Mouse (Mus musculus) limb, embryonic 15.5 days (tissue): ENCODE measurements around the gene C1ql4. TPM values are rescaled to one million over a fixed set of nuclear protein-coding genes. Genes with fewer than 3 reads are reported as not detected.
A peak's percentile ranks its signal among the peaks of the same experiment; 100 is the strongest.

ENCODE experiments used
- ATAC-seq: fragments of 200-750 bp; cut with Nextera tagmentation; 2 replicates; pipeline ENCODE4 v1.8.0; 2017; ENCODE audit warnings: low read depth, moderate TSS enrichment; ENCODE audit not compliant: insufficient number of reproducible peaks, low FRiP score, low TSS enrichment
- H3K27ac ChIP-seq: fragments of 300-500 bp; sonication (generic); 2 replicates; pipeline ENCODE4 v1.5.1; 2015; ENCODE audit warnings: moderate library complexity, mild to moderate bottlenecking, inconsistent platforms
- H3K27me3 ChIP-seq: fragments of 300-500 bp; sonication (generic); 2 replicates; pipeline ENCODE4 v1.6.1; 2015; ENCODE audit warnings: inconsistent platforms
- H3K36me3 ChIP-seq: fragments of 300-500 bp; sonication (generic); 2 replicates; pipeline ENCODE4 v1.6.1; 2015; ENCODE audit warnings: inconsistent platforms
- H3K4me1 ChIP-seq: fragments of 300-500 bp; sonication (generic); 2 replicates; pipeline ENCODE4 v1.6.1; 2015; ENCODE audit warnings: inconsistent platforms
- H3K4me2 ChIP-seq: fragments of 300-500 bp; sonication (generic); 2 replicates; pipeline ENCODE4 v1.6.1; 2015; ENCODE audit warnings: mild to moderate bottlenecking, inconsistent platforms
- H3K4me3 ChIP-seq: fragments of 300-500 bp; sonication (generic); 2 replicates; pipeline ENCODE4 v1.5.1; 2015; ENCODE audit warnings: mild to moderate bottlenecking, inconsistent platforms
- H3K9ac ChIP-seq: fragments of 300-500 bp; sonication (generic); 2 replicates; pipeline ENCODE4 v1.6.1; 2015; ENCODE audit warnings: inconsistent platforms
- H3K9me3 ChIP-seq: fragments of 300-500 bp; sonication (generic); 2 replicates; pipeline ENCODE4 v1.6.1; 2016; ENCODE audit warnings: inconsistent platforms
- WGBS: fragments of 180-500 bp; shearing (Covaris S2); methylation state at CpG from one replicate; pipeline ENCODE4 v1.1.7; 2015; 5-methylcytosine and 5-hydroxymethylcytosine counted together
- polyA plus RNA-seq: library from polyadenylated mRNA; unstranded; fragments of >200 nt; fragmentation: Nextera tagmentation; extraction: Ambion mirVana; gene quantifications from 2 replicates; pipeline ENCODE4 v1.2.1, GENCODE M21; 2015

The C1ql4 gene
- polyA plus RNA-seq, 1 experiment from 2014 or later, result not detected

- H3K27ac ChIP-seq, result no peak overlapping the region
- H3K36me3 ChIP-seq, result no peaks in the 10 kb centered on the region
- no peaks in the 10 kb centered on the region for H3K9me3 ChIP-seq
- no peaks in the 10 kb centered on the region for H3K27me3 ChIP-seq
- no peak overlapping the region for H3K4me3 ChIP-seq
- 0 out of 2 replicates have a peak, but pooled peaks cover 5% of the 10 kb centered on the region for H3K4me1 ChIP-seq
- no peak overlapping the region for H3K4me2 ChIP-seq
- WGBS, result 86% methylated on average over 7 of the region's 7 CpGs
- no peak overlapping the region for H3K9ac ChIP-seq
- ATAC-seq, result no peak
Observed at GRCm38 (mm10) chr15:99115065-99115423, 27.4 kb upstream of the C1ql4 start.

- no peak for ATAC-seq
Observed at GRCm38 (mm10) chr15:99114312-99115064, 26.9 kb upstream of the C1ql4 start.

GRCm38 (mm10) chr15:99113396-99113975 lies 25.9 kb upstream of the C1ql4 start:
- H3K9ac ChIP-seq, result no peak overlapping the region
- 0 out of 2 replicates have a peak, but pooled peaks cover 5% of the 10 kb centered on the region for H3K4me1 ChIP-seq
- peak overlapping the region; percentile 11; the same call in 1 of the 2 replicates for H3K4me2 ChIP-seq
- H3K4me3 ChIP-seq, result 0 out of 2 replicates have a peak overlapping the region, but pooled peaks have one; percentile 2
- ATAC-seq, result no peak
- no peaks in the 10 kb centered on the region for H3K36me3 ChIP-seq
- WGBS, result 4% methylated on average over 9 of the region's 9 CpGs
- no peak overlapping the region for H3K27ac ChIP-seq
- no peaks in the 10 kb centered on the region for H3K27me3 ChIP-seq
- H3K9me3 ChIP-seq, result no peaks in the 10 kb centered on the region

More at GRCm38 (mm10) chr15:99114312-99115064, 26.9 kb upstream of the C1ql4 start:
- H3K4me2 ChIP-seq, result no peak overlapping the region
- no peak overlapping the region for H3K9ac ChIP-seq
- H3K9me3 ChIP-seq, result no peaks in the 10 kb centered on the region
- WGBS, result 56% methylated on average over 14 of the region's 14 CpGs
- H3K4me3 ChIP-seq, result no peak overlapping the region
- H3K27me3 ChIP-seq, result no peaks in the 10 kb centered on the region
- H3K27ac ChIP-seq, result no peak overlapping the region
- 0 out of 2 replicates have a peak, but pooled peaks cover 5% of the 10 kb centered on the region for H3K4me1 ChIP-seq
- H3K36me3 ChIP-seq, result no peaks in the 10 kb centered on the region

- no peak for ATAC-seq
- no peak overlapping the region for H3K27ac ChIP-seq
- H3K27me3 ChIP-seq, result no peaks in the 10 kb centered on the region
- 39% methylated on average over 11 of the region's 11 CpGs for WGBS
- no peaks in the 10 kb centered on the region for H3K9me3 ChIP-seq
- peak overlapping the region; percentile 11; the same call in 1 of the 2 replicates for H3K4me2 ChIP-seq
- 0 out of 2 replicates have a peak overlapping the region, but pooled peaks have one; percentile 2 for H3K4me3 ChIP-seq
- no peak overlapping the region for H3K9ac ChIP-seq
- 0 out of 2 replicates have a peak, but pooled peaks cover 5% of the 10 kb centered on the region for H3K4me1 ChIP-seq
- H3K36me3 ChIP-seq, result no peaks in the 10 kb centered on the region
Observed at GRCm38 (mm10) chr15:99112843-99113395, 25.3 kb upstream of the C1ql4 start.

GRCm38 (mm10) chr15:99111809-99112208 lies 24.2 kb upstream of the C1ql4 start:
- ATAC-seq, result no peak
- Histone ChIP-seq H3K9ac (no peak overlapping the region), H3K36me3 (no peaks in the 10 kb centered on the region), H3K9me3 (no peaks in the 10 kb centered on the region), H3K27me3 (no peaks in the 10 kb centered on the region), H3K4me2 (no peak overlapping the region), H3K27ac (no peak overlapping the region), H3K4me3 (no peak overlapping the region), H3K4me1 (0 out of 2 replicates have a peak, but pooled peaks cover 5% of the 10 kb centered on the region)
- WGBS, result 40% methylated on average over 4 of the region's 4 CpGs

- Histone ChIP-seq H3K4me2 (no peak overlapping the region), H3K4me1 (no peaks in the 10 kb centered on the region), H3K27ac (no peak overlapping the region), H3K27me3 (no peaks in the 10 kb centered on the region), H3K36me3 (no peaks in the 10 kb centered on the region), H3K9me3 (no peaks in the 10 kb centered on the region), H3K4me3 (no peak overlapping the region), H3K9ac (no peak overlapping the region)
- ATAC-seq, result no peak
- WGBS, result 86% methylated on average over 3 of the region's 3 CpGs
Observed at GRCm38 (mm10) chr15:99111139-99111538, 23.5 kb upstream of the C1ql4 start.

GRCm38 (mm10) chr15:99107866-99108265 lies 20.2 kb upstream of the C1ql4 start:
- no peak for ATAC-seq

GRCm38 (mm10) chr15:99105238-99105637 lies 17.6 kb upstream of the C1ql4 start:
- Histone ChIP-seq H3K9ac (no peak overlapping the region), H3K4me3 (no peak overlapping the region), H3K27ac (no peak overlapping the region), H3K4me2 (no peak overlapping the region), H3K36me3 (no peaks in the 10 kb centered on the region), H3K27me3 (0 out of 2 replicates have a peak, but pooled peaks cover under 1% of the 10 kb centered on the region), H3K4me1 (no peaks in the 10 kb centered on the region), H3K9me3 (no peaks in the 10 kb centered on the region)
- ATAC-seq, result no peak
- 43% methylated on average over 7 of the region's 7 CpGs for WGBS

More at GRCm38 (mm10) chr15:99107866-99108265, 20.2 kb upstream of the C1ql4 start:
- Histone ChIP-seq H3K4me2 (no peak overlapping the region), H3K36me3 (no peaks in the 10 kb centered on the region), H3K9me3 (no peaks in the 10 kb centered on the region), H3K27ac (no peak overlapping the region), H3K4me1 (no peaks in the 10 kb centered on the region), H3K27me3 (no peaks in the 10 kb centered on the region), H3K4me3 (no peak overlapping the region), H3K9ac (no peak overlapping the region)
- 76% methylated on average over 3 of the region's 3 CpGs for WGBS

GRCm38 (mm10) chr15:99099984-99100383 lies 12.4 kb upstream of the C1ql4 start:
- Histone ChIP-seq H3K4me2 (no peak overlapping the region), H3K27me3 (peaks cover 50% of the 10 kb centered on the region), H3K9me3 (no peaks in the 10 kb centered on the region), H3K27ac (no peak overlapping the region), H3K9ac (no peak overlapping the region), H3K36me3 (no peaks in the 10 kb centered on the region), H3K4me3 (no peak overlapping the region), H3K4me1 (peaks cover 36% of the 10 kb centered on the region)
- 54% methylated on average over 3 of the region's 3 CpGs for WGBS
- no peak for ATAC-seq

- H3K4me1 ChIP-seq, result peaks cover 42% of the 10 kb centered on the region
- no peak overlapping the region for H3K9ac ChIP-seq
- no peaks in the 10 kb centered on the region for H3K9me3 ChIP-seq
- 2% methylated on average over 15 of the region's 15 CpGs for WGBS
- H3K4me3 ChIP-seq, result peak overlapping the region; percentile 42
- peak overlapping the region; percentile 80 for H3K4me2 ChIP-seq
- no peak overlapping the region for H3K27ac ChIP-seq
- ATAC-seq, result peak; percentile 61; the same call in 1 of the 2 replicates
- no peaks in the 10 kb centered on the region for H3K36me3 ChIP-seq
- H3K27me3 ChIP-seq, result peaks cover 56% of the 10 kb centered on the region
Observed at GRCm38 (mm10) chr15:99099139-99099556, 11.5 kb upstream of the C1ql4 start.

- Histone ChIP-seq H3K36me3 (no peaks in the 10 kb centered on the region), H3K9me3 (no peaks in the 10 kb centered on the region), H3K27me3 (peaks cover 62% of the 10 kb centered on the region), H3K4me1 (peaks cover 47% of the 10 kb centered on the region), H3K9ac (no peak overlapping the region), H3K27ac (no peak overlapping the region), H3K4me2 (peak overlapping the region; percentile 80), H3K4me3 (peak overlapping the region; percentile 42)
- no peak for ATAC-seq
- 4% methylated on average over 9 of the region's 9 CpGs for WGBS
Observed at GRCm38 (mm10) chr15:99098493-99098861, 10.9 kb upstream of the C1ql4 start.
